In the genomic region with DNA sequence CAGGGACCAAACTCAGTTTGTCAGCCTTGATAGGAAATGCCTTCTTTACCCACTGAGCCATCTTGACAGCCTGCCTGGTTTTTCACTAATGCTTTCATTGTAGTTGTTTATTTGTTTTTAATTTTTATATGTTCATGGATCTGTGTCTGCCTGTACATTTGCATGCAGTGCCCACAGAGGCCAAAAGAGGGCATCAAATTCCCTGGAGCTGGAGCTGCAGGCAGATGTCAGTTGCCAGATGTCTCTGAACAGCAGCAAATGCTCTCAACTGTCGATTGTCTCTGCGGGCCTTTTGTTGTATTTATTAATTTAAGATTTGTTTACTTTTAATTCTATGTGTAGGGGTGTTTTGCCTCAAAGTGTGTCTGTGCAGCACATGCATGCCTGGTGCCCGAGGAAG, we compare ENCODE assay signal across 9 mouse cellular contexts. TPM values are rescaled to one million over a fixed set of nuclear protein-coding genes. Genes with fewer than 3 reads are reported as not detected.
DNase-seq lines count a peak whose midpoint lies in the region; ATAC-seq and TF ChIP-seq lines count a peak whose summit lies in the region.
"Had no signal": no experiment of that assay in that cellular context is flagged by ENCODE, and none has a peak within 500 bp of the region (broad histone marks: within the 10 kb centered on the region; RNA-seq: fewer than 3 reads in every experiment).

No protein-coding gene starts in this region.

- no peak overlapping the region for H3K4me3 ChIP-seq in intestine, embryonic 14.5 days (ENCODE audit: low read depth, low read length)
- H3K4me3 ChIP-seq in intestine, embryonic 15.5 days (replicated peaks): no peak overlapping the region
- no peak overlapping the region for H3K4me3 ChIP-seq in CH12.LX (replicated peaks in 1 of 3; ENCODE audit: low read depth in 2 of 3, low read length in 2 of 3, poor library complexity in 1 of 3)
- no peak overlapping the region for H3K4me3 ChIP-seq in limb, embryonic 11.5 days (ENCODE audit: low read depth, low read length)
- H3K4me3 ChIP-seq in forebrain, embryonic 15.5 days: no peak overlapping the region
- H3K4me3 ChIP-seq: stomach, embryonic 15.5 days had no signal

- H3K27ac ChIP-seq in intestine, embryonic 14.5 days (ENCODE audit: low read depth): no peak overlapping the region
- no peak overlapping the region for H3K27ac ChIP-seq in intestine, embryonic 15.5 days
- H3K27ac ChIP-seq in CH12.LX (ENCODE audit: insufficient read depth, low read depth): no peak overlapping the region
- H3K27ac ChIP-seq in limb, embryonic 11.5 days (replicated peaks; ENCODE audit: low read depth, low read length): no peak overlapping the region
- no peak overlapping the region for H3K27ac ChIP-seq in forebrain, embryonic 15.5 days (replicated peaks)
- H3K27ac ChIP-seq: stomach, embryonic 15.5 days had no signal

- DNase-seq in intestine, embryonic 14.5 days (ENCODE audit: low spot score): peak; percentile 63
- DNase-seq in 3134 (ENCODE audit: extremely low read depth, insufficient read length, low spot score): peak; percentile 27
- no peak for DNase-seq in CH12.LX (ENCODE audit: extremely low read depth)
- DNase-seq in limb, embryonic 11.5 days (ENCODE audit: low spot score): peak; percentile 62

- peak; percentile 42 for TF ChIP-seq RAD21 in CH12.LX (IDR thresholded peaks at IDR 0.05; ENCODE audit: low read depth, low read length)

- H3K36me3 ChIP-seq in intestine, embryonic 14.5 days (ENCODE audit: control insufficient read depth, insufficient read depth, low read length): peaks cover 26% of the 10 kb centered on the region
- peaks cover 10% of the 10 kb centered on the region; the same call in 1 of the 2 replicates for H3K36me3 ChIP-seq in intestine, embryonic 15.5 days
- H3K36me3 ChIP-seq in CH12.LX (replicated peaks in 1 of 2; ENCODE audit: control insufficient read depth in 1 of 2, insufficient read depth in 1 of 2, low read length in 1 of 2): peaks cover 0 to 38% of the 10 kb centered on the region in 2 experiments
- H3K36me3 ChIP-seq in limb, embryonic 11.5 days (ENCODE audit: control insufficient read depth, insufficient read depth, low read length): no peaks in the 10 kb centered on the region
- peaks cover 15% of the 10 kb centered on the region for H3K36me3 ChIP-seq in forebrain, embryonic 15.5 days

- in situ Hi-C loops in CH12.LX (cut with MboI; ENCODE audit: low pct_ligation_motif_present, low pct_unique_long_range_greater_than_20kb, low sequenced_read_pairs): loop anchor here (10.0 to 25.0 kb wide), 2 partner anchors 65 to 183 kb away; partner anchors contain the start of gene Rps13

- no peak for TF ChIP-seq EP300 in CH12.LX (IDR thresholded peaks at IDR 0.05; ENCODE audit: low read length)

- WGBS in intestine, embryonic 14.5 days: 44% methylated on average over 3 of the region's 3 CpGs
- WGBS in intestine, embryonic 15.5 days: 37% methylated on average over 3 of the region's 3 CpGs
- WGBS in limb, embryonic 11.5 days: 65% methylated on average over 3 of the region's 3 CpGs
- WGBS in forebrain, embryonic 15.5 days: 68% methylated on average over 3 of the region's 3 CpGs

- H3K9ac ChIP-seq in intestine, embryonic 14.5 days (ENCODE audit: low read length): no peak overlapping the region
- no peak overlapping the region for H3K9ac ChIP-seq in intestine, embryonic 15.5 days
- H3K9ac ChIP-seq in CH12.LX (ENCODE audit: insufficient read depth, low read depth): no peak overlapping the region
- H3K9ac ChIP-seq in limb, embryonic 11.5 days (ENCODE audit: low read length): no peak overlapping the region
- no peak overlapping the region for H3K9ac ChIP-seq in forebrain, embryonic 15.5 days (replicated peaks)
- H3K9ac ChIP-seq: stomach, embryonic 15.5 days had no signal

- TF ChIP-seq CTCF in CH12.LX (conservative IDR thresholded peaks at IDR 0.05 in 1 of 2, IDR thresholded peaks at IDR 0.05 in 1 of 2; ENCODE audit: low read depth in 2 of 2, low read length in 2 of 2): peak; percentile 31 to 64

- dilution Hi-C loops in CH12.LX (cut with MboI; ENCODE audit: extremely low pct_ligation_motif_present, extremely low pct_unique_long_range_greater_than_20kb, low sequenced_read_pairs): no loop called here

- H3K9me3 ChIP-seq in intestine, embryonic 14.5 days (ENCODE audit: control insufficient read depth, low read length): 0 out of 2 replicates have a peak, but pooled peaks cover 3% of the 10 kb centered on the region
- H3K9me3 ChIP-seq in intestine, embryonic 15.5 days: no peaks in the 10 kb centered on the region
- H3K9me3 ChIP-seq in CH12.LX (replicated peaks; ENCODE audit: low read length): peaks cover 3% of the 10 kb centered on the region
- no peaks in the 10 kb centered on the region for H3K9me3 ChIP-seq in limb, embryonic 11.5 days (ENCODE audit: control insufficient read depth, low read length)
- H3K9me3 ChIP-seq in forebrain, embryonic 15.5 days: no peaks in the 10 kb centered on the region
- H3K9me3 ChIP-seq: stomach, embryonic 15.5 days had no signal

- no peaks in the 10 kb centered on the region for H3K27me3 ChIP-seq in intestine, embryonic 14.5 days (replicated peaks; ENCODE audit: control insufficient read depth, insufficient read depth, low read length)
- no peaks in the 10 kb centered on the region for H3K27me3 ChIP-seq in intestine, embryonic 15.5 days (replicated peaks)
- no peaks in the 10 kb centered on the region for H3K27me3 ChIP-seq in CH12.LX (replicated peaks)
- H3K27me3 ChIP-seq in limb, embryonic 11.5 days (ENCODE audit: control insufficient read depth, insufficient read depth, low read length): no peaks in the 10 kb centered on the region
- H3K27me3 ChIP-seq in forebrain, embryonic 15.5 days: no peaks in the 10 kb centered on the region
- H3K27me3 ChIP-seq: stomach, embryonic 15.5 days had no signal

- H3K79me2 ChIP-seq in CH12.LX (replicated peaks; ENCODE audit: control insufficient read depth, extremely low read depth, insufficient read depth, poor library complexity, severe bottlenecking): no peaks in the 10 kb centered on the region

- no peak for ATAC-seq in intestine, embryonic 14.5 days (replicated peaks; ENCODE audit: low FRiP score, low TSS enrichment, low read depth)
- no peak for ATAC-seq in intestine, embryonic 15.5 days
- ATAC-seq in limb, embryonic 11.5 days (ENCODE audit: insufficient number of reproducible peaks, low FRiP score, low TSS enrichment, low read depth): no peak
- ATAC-seq in megakaryocyte-erythroid progenitor cell, adult 5-6 weeks (replicated peaks; ENCODE audit: low FRiP score, low TSS enrichment, poor library complexity, severe bottlenecking): no peak
- no peak for ATAC-seq in erythroid progenitor cell, adult 5-6 weeks (replicated peaks; ENCODE audit: low FRiP score, poor library complexity, severe bottlenecking)
- ATAC-seq in forebrain, embryonic 15.5 days (replicated peaks): no peak

- no peak for TF ChIP-seq POLR2A in CH12.LX (IDR thresholded peaks at IDR 0.05; ENCODE audit: low read depth, low read length)

- no peaks in the 10 kb centered on the region for H3K4me1 ChIP-seq in intestine, embryonic 14.5 days (replicated peaks; ENCODE audit: control insufficient read depth, insufficient read depth, low read length)
- H3K4me1 ChIP-seq in intestine, embryonic 15.5 days (replicated peaks): no peaks in the 10 kb centered on the region
- H3K4me1 ChIP-seq in CH12.LX (ENCODE audit: control insufficient read depth in 1 of 2, insufficient read depth in 2 of 2): peaks cover 6 to 18% of the 10 kb centered on the region in 2 experiments; a peak in 3 of 4 replicates
- H3K4me1 ChIP-seq in limb, embryonic 11.5 days (ENCODE audit: control insufficient read depth, insufficient read depth, low read length): no peaks in the 10 kb centered on the region
- H3K4me1 ChIP-seq in forebrain, embryonic 15.5 days: no peaks in the 10 kb centered on the region
- H3K4me1 ChIP-seq: stomach, embryonic 15.5 days had no signal

- no peak overlapping the region for H3K4me2 ChIP-seq in intestine, embryonic 14.5 days (ENCODE audit: low read length)
- H3K4me2 ChIP-seq in intestine, embryonic 15.5 days (replicated peaks): no peak overlapping the region
- H3K4me2 ChIP-seq in CH12.LX (ENCODE audit: insufficient read depth, low read depth, poor library complexity, severe bottlenecking): no peak overlapping the region
- no peak overlapping the region for H3K4me2 ChIP-seq in limb, embryonic 11.5 days (ENCODE audit: low read depth, severe bottlenecking)
- H3K4me2 ChIP-seq in forebrain, embryonic 15.5 days (replicated peaks): no peak overlapping the region
- H3K4me2 ChIP-seq: stomach, embryonic 15.5 days had no signal

TF ChIP-seq in CH12.LX, 34 proteins besides CTCF, POLR2A, EP300 and RAD21:
- TF ChIP-seq SMC3 (IDR thresholded peaks at IDR 0.05; ENCODE audit: low read depth, low read length) (peak; percentile 50), USF2 (conservative IDR thresholded peaks at IDR 0.05; ENCODE audit: low read depth, low read length) (no peak)

RNA-seq across cellular contexts. Expression of gene Nucb2, which starts 15.6 kb away (rescaled TPM):
- polyA plus RNA-seq in intestine, embryonic 14.5 days (2014; fragmentation: Nextera tagmentation; extraction: Ambion mirVana): 16.5 and 19.0 TPM in 2 replicates
- 17.0 and 21.0 TPM in 2 replicates for polyA plus RNA-seq in intestine, embryonic 15.5 days (2015; fragmentation: Nextera tagmentation; extraction: Ambion mirVana)
- total RNA-seq in CH12.LX (2012; rRNA removed) (11.5 and 12.8 TPM in 2 replicates), CH12.LX (2014; rRNA removed) (20.0 and 22.0 TPM in 2 replicates)
- polyA plus RNA-seq in CH12.LX (2012; ENCODE audit: insufficient read length, low read depth): 25.2 and 29.4 TPM in 2 replicates
- 13.8 and 15.3 TPM in 2 replicates for polyA plus RNA-seq in limb, embryonic 11.5 days (2014; fragmentation: Nextera tagmentation; extraction: Ambion mirVana)
- 2.2 and 3.0 TPM in 2 replicates for total RNA-seq in megakaryocyte-erythroid progenitor cell, adult 5-6 weeks (2014; fragmentation: Nextera tagmentation)
- total RNA-seq in megakaryocyte-erythroid progenitor cell, adult 5-6 weeks (2017): 0.94 and 1.3 TPM in 2 replicates
- total RNA-seq in erythroid progenitor cell, adult 5-6 weeks (2015; ENCODE audit: low replicate concordance): 16.9 and 18.0 TPM in 2 replicates
- 11.5 and 18.5 TPM in 2 replicates for total RNA-seq in erythroid progenitor cell, adult 5-6 weeks (2017; ENCODE audit: low replicate concordance)
- 17.5 and 17.7 TPM in 2 replicates for polyA plus RNA-seq in forebrain, embryonic 15.5 days (2015; fragmentation: Nextera tagmentation; extraction: Ambion mirVana)
